In genomic region chr9:108517253-108517930, GRCm38 (mm10) we compare ENCODE assay signal across 8 mouse cellular contexts. TPM values are rescaled to one million over a fixed set of nuclear protein-coding genes. Genes with fewer than 3 reads are reported as not detected.
DNase-seq lines count a peak whose midpoint lies in the region; ATAC-seq and TF ChIP-seq lines count a peak whose summit lies in the region.

No protein-coding gene starts in this region.

- peak; percentile 94 for DNase-seq in ZHBTc4 (ENCODE audit: low read depth, low spot score)
- DNase-seq in cerebellum, postnatal 4 days (ENCODE audit: low spot score in 2 of 2): peak; percentile 62 to 90
- peak; percentile 90 for DNase-seq in gastrocnemius, adult 2 months
- DNase-seq in hindlimb bud, embryonic 11.5 days (ENCODE audit: extremely low spot score, low read depth, low spot score): peak; percentile 35
- DNase-seq in left cerebral cortex, adult 2 months (ENCODE audit: extremely low spot score in 1 of 2, low spot score in 2 of 2): peak; percentile 78 to 85
- peak; percentile 89 for DNase-seq in right cerebral cortex, adult 18-20 months
- DNase-seq in urinary bladder, postnatal 14 days (ENCODE audit: low spot score): peak; percentile 85

- H3K4me3 ChIP-seq in gastrocnemius, adult 2 months: peak overlapping the region; percentile 85
- peak overlapping the region; percentile 83 for H3K4me3 ChIP-seq in left cerebral cortex, adult 2 months

- ATAC-seq in megakaryocyte, adult 5-6 weeks (ENCODE audit: poor library complexity, severe bottlenecking): peak; percentile 44

- no peak for TF ChIP-seq CTCF in gastrocnemius, adult 2 months (IDR thresholded peaks at IDR 0.05)
- TF ChIP-seq CTCF in left cerebral cortex, adult 2 months (IDR thresholded peaks at IDR 0.05): no peak

- intact Hi-C loops in gastrocnemius, adult 2 months (cut with DNase I): loop anchor here (5.0 kb wide), 1 partner anchor 50 kb away; the partner anchor contains the start of genes Dalrd3 and Ndufaf3
- intact Hi-C loops in left cerebral cortex, adult 2 months (cut with DNase I): loop anchor here (2.0 kb wide), 2 partner anchors 27 to 211 kb away; partner anchors contain the start of genes Rhoa, Tcta and Usp19

- H3K27ac ChIP-seq in gastrocnemius, adult 2 months: peak overlapping the region; percentile 98
- H3K27ac ChIP-seq in left cerebral cortex, adult 2 months: peak overlapping the region; percentile 99

RNA-seq across cellular contexts. Expression of gene Qrich1, which starts 0.8 kb away (rescaled TPM):
- total RNA-seq in gastrocnemius, adult 2 months (2021): 10 to 100 TPM; 53.3 to 58.9 TPM
- total RNA-seq in left cerebral cortex, adult 2 months (2021): 100 to 1,000 TPM; 140 to 155 TPM
- 68.1 and 74.0 TPM in 2 replicates for total RNA-seq in megakaryocyte, adult 5-6 weeks (2015)
- 97.9 and 109 TPM in 2 replicates for total RNA-seq in megakaryocyte, adult 5-6 weeks (2017)

RNA-seq across cellular contexts. Expression of gene Qars, which starts 9.9 kb away (rescaled TPM):
- 10 to 100 TPM; 75.4 to 80.6 TPM for total RNA-seq in gastrocnemius, adult 2 months (2021)
- 10 to 100 TPM; 75.3 to 78.0 TPM for total RNA-seq in left cerebral cortex, adult 2 months (2021)
- total RNA-seq in megakaryocyte, adult 5-6 weeks (2015): 120 and 137 TPM in 2 replicates
- total RNA-seq in megakaryocyte, adult 5-6 weeks (2017): 130 and 144 TPM in 2 replicates

RNA-seq across cellular contexts. Expression of gene Usp19, which starts 27.0 kb away (rescaled TPM):
- 100 to 1,000 TPM; 124 TPM for total RNA-seq in gastrocnemius, adult 2 months (2021)
- 100 to 1,000 TPM; 153 to 167 TPM for total RNA-seq in left cerebral cortex, adult 2 months (2021)
- 29.3 and 33.2 TPM in 2 replicates for total RNA-seq in megakaryocyte, adult 5-6 weeks (2015)
- 34.8 and 36.3 TPM in 2 replicates for total RNA-seq in megakaryocyte, adult 5-6 weeks (2017)

RNA-seq across cellular contexts. Expression of gene Lamb2, which starts 37.9 kb away (rescaled TPM):
- 100 to 1,000 TPM; 104 to 171 TPM for total RNA-seq in gastrocnemius, adult 2 months (2021)
- total RNA-seq in left cerebral cortex, adult 2 months (2021): 10 to 100 TPM; 28.2 to 29.4 TPM
- total RNA-seq in megakaryocyte, adult 5-6 weeks (2015): 0.13 and 0.73 TPM in 2 replicates
- total RNA-seq in megakaryocyte, adult 5-6 weeks (2017): 0.33 and 0.37 TPM in 2 replicates

RNA-seq across cellular contexts. Expression of gene Impdh2, which starts 42.7 kb away (rescaled TPM):
- 10 to 100 TPM; 59.7 to 67.4 TPM for total RNA-seq in gastrocnemius, adult 2 months (2021)
- total RNA-seq in left cerebral cortex, adult 2 months (2021): 10 to 100 TPM; 53.5 to 54.1 TPM
- total RNA-seq in megakaryocyte, adult 5-6 weeks (2015): 87.2 and 93.2 TPM in 2 replicates
- 118 and 119 TPM in 2 replicates for total RNA-seq in megakaryocyte, adult 5-6 weeks (2017)

Comparison
In these comparisons a context has a peak if more than half of its experiments do, and no peak if none do; other contexts are left out.
1. Peak in every context shown above with its lines: DNase-seq, ATAC-seq, H3K4me3 ChIP-seq and H3K27ac ChIP-seq.
2. DNase-seq: peak in every context shown above with its lines; median percentile 94 in ZHBTc4; 90 in gastrocnemius, adult 2 months; 89 in right cerebral cortex, adult 18-20 months; 85 in urinary bladder, postnatal 14 days; 82 in left cerebral cortex, adult 2 months; 76 in cerebellum, postnatal 4 days; 35 in hindlimb bud, embryonic 11.5 days.